Mouse (Mus musculus) cortical plate, adult 2 months (tissue): Measurements from ENCODE around the gene Rc3h2.

ENCODE experiments used
- CTCF ChIP-seq: fragments of 200-500 bp; IDR thresholded peaks from 2 replicates; pipeline ENCODE4 v1.5.1; 2011; ENCODE audit warnings: mild to moderate bottlenecking, control low read depth, low read length; ENCODE audit not compliant: insufficient read depth; ENCODE audit errors: extremely low read depth
- POLR2A ChIP-seq: fragments of 200-500 bp; IDR thresholded peaks from 2 replicates; pipeline ENCODE4 v1.6.1; 2011; ENCODE audit warnings: mild to moderate bottlenecking, low read length, control low read depth; ENCODE audit not compliant: insufficient read depth; ENCODE audit errors: extremely low read depth

- TF ChIP-seq CTCF = no peak
- TF ChIP-seq POLR2A = no peak
Observed at GRCm38 (mm10) chr2:37351671-37352070, 71.0 kb downstream of the Rc3h2 start.
